Mouse (Mus musculus) activated CD4-positive, CD25-positive, alpha-beta regulatory T cell, adult 4 months (primary cell): ENCODE results near the gene Mrpl23. TPM values are rescaled to one million over a fixed set of nuclear protein-coding genes. Genes with fewer than 3 reads are reported as not detected.

ENCODE experiments used
- ATAC-seq: one replicate; pipeline ENCODE4 v1.8.0; 2017
- polyA plus RNA-seq, 2 experiments: library from polyadenylated mRNA; unstranded; fragments of 100-300 nt; shearing (Covaris generic); gene quantifications; one replicate each; pipeline ENCODE4 v1.2.1; 2017

Mrpl23 gene
- 10 to 100 TPM; 10.2 to 31.9 TPM for polyA plus RNA-seq

DNA sequence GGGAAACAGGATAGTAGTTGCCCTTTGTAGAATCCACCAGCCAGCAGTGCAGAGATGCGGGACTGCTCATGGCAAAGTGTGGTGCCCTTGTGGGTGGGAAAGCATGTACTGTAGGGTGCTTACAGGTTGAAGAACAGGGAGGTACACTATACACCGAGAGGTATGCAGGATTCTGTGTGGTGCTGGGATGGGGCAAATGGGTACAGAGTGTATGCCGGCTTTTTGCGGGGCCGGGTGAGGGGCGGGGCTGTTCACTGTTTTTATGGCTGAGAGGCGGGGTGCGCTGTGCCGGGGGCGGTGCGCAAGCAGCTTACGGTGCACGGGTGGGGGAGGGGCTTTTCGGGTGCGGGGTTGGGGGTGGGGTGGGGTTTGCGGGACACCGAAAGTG lies at the start of gene Mrpl23:
Gene Mrpl23 (plus strand): TSS at position 16 of the 388 bp plus-strand sequence.
- ATAC-seq, result peak; percentile 24

GRCm38 (mm10) chr7:142483136-142483535 lies 49.4 kb upstream of the Mrpl23 start:
- no peak for ATAC-seq

DNA sequence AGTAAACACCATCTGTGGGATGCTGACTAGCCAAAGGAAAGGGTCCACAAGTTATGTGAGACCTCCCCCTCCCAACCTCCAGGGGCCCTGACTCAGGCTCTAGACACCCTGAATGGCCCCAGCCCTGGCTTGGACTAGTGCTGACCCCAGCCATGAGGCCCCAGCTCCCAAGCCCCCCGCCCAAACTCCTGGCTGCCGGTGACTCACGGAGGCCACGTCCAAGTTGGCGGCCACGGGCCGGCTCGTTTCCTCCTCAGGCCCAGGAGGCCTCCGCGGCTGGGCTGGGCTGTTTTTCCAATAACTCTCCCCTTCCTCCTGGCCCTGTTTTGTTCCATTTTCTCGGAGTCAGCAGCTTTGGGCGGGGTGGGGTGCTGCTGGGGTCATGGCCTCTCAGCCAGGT lies 47.7 kb upstream of the Mrpl23 start:
- no peak for ATAC-seq

- no peak for ATAC-seq
Observed at GRCm38 (mm10) chr7:142486751-142487162, 45.7 kb upstream of the Mrpl23 start.

DNA sequence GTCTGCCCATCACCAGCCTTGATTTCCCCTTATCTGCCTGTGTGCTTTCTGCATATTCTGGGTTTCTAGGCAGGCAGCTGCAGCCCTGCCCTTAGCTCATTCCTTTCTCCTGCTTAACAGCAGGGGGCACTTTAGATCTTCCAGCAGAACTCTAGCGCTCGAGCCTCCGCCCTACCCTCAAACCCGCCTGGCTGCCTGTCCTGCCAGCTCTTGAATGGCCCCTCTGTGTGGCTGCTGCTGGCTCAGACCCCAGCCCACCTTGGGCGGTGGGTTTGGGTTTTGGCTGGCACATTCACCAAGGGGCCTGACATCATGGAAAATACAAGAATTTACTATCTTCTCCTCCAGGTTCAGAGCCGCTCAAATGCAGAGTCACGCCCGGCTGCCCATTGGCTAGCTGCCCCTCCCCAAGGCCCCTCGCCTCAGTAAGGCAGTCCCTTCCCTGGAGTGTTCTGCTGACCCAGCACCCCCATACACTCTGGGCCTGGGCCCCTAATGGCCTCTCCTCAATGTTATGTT lies 45.1 kb upstream of the Mrpl23 start:
- no peak for ATAC-seq

DNA sequence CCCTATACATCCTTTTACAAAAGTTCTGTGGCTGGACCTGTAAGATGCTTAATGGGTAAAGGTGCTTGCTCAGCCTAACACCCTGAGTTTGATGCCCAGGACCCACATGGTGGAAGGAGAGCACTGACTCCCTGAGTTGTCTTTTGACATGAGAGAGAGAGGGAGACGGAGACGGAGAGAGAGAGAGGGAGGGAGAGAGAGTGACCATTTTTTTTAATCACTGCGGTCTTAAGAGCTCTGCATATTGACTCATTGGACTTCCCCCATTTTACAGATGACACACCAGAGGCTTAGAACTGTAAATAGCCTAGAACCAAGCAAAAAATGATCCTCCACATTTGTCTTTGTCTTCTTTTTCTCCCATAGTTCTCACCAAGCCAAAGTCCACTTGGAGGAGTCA lies 44.4 kb upstream of the Mrpl23 start:
- no peak for ATAC-seq

- ATAC-seq, result no peak
Observed at GRCm38 (mm10) chr7:142493535-142493934, 39.0 kb upstream of the Mrpl23 start.

DNA sequence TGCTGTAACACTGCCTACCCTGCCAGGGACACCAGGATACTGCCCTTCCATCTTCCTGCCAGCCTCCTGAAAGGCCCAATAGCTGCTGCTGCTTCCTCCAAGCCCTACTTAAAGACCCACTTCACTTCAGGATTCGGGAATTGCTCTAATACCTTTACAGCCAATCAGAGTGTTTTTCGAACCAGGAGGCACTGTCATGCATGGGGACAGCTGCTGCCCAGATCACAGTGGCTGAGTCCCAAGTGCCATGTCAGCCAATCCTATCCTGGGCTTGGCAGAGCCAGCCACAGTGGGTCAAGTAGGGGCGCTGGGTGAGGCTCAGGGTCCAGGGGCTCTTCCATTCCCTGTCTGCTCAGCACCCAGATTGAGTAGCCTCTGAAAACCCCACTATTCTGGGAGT lies 36.3 kb upstream of the Mrpl23 start:
- no peak for ATAC-seq

DNA sequence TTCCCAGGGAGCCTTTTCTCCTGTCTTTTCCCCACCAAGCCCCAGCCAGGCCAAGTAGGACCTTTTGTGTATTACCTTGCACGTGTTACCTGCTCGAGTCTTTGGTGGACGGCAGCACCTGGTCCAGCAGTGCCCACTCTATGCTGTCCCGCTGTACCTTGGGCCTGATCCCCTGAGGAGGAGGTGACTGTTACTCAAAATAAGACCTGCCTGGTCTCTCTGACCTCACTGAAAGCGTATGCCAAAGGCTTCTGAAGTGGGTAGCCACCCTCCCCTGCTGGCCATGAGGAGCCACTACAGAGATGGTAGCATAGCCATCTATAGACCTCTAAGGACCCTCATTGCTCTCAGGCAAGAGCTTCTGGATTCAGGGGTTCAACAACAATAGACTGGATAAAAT lies 35.7 kb upstream of the Mrpl23 start:
- peak; percentile 34 for ATAC-seq

DNA sequence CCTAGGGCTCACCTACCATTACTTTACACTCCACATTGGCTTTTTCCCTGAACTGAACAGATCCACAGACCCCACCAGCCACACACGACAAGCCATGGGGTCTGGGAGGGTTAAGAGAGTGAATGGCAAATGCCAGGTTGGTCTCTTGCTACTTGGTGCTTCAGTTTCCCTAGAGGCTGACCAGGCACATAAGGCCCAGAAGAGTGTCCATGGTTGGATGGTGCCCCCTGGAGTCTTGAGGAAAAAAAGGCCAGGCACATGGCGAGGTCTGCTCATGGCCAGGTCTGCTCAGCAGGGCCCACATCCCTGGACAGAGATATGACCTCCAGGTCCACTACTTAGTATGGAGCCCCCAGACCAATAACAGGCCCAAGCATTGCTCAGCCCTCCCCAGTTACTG lies 34.7 kb upstream of the Mrpl23 start:
- ATAC-seq, result no peak

DNA sequence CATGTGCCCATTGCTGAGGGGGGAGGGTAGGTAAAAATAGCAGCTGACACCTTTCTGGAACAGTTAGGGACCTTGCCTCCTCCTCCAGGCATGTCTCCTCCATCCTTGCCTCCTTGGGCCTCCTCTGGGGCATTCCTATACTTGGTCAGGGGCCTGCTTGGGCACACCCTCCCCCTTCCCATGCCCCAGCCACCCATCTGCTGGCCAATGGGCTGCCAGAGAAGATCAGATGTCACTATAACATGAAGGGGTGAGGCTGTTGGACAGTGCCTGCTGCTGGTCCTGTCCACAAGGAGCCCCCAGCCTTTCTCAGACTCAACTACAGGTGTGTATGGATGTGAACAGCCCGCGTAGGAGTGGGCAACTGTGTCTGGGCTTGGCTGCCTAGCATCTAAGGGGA lies 33.9 kb upstream of the Mrpl23 start, which contains the start of gene Tnnt3:
Gene Tnnt3 (plus strand): TSS at position 262 of the 400 bp plus-strand sequence.
- no peak for ATAC-seq

DNA sequence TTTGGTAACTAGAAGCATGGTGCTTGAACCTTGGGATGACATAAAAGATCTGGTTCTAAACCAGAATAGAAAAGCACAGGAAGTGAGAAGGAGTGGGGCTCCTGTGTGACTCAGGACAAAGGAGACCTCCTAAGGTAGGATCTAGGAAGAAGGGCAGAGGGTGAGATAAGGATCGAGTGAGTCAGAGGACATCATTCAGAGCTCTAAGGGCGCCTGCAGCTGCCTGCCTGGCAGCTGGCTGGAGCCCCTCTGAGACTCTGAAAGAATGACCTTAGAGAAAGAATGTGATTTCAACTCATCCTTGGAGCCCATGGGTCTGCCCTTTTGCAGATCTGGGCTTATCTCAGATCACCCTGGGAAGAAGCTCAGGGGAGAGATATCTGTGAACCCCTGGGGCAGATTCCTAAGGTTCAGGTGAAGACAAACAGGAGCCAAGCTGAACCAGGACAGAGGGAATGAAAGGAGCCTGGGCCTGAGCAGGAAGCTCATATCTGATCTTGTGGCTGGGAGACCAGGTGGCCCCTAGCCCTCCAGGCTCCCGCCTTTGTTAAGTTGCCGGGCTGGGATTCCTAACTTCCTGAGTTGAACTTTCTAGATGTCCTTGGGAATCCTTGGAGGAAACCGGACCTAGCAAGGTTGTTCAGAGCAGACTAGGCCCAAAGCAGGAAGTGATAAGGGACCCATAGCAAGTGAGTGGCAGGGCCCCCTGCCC lies 33.3 kb upstream of the Mrpl23 start:
- no peak for ATAC-seq

- ATAC-seq, result no peak
Observed at GRCm38 (mm10) chr7:142500032-142500431, 32.5 kb upstream of the Mrpl23 start.

- ATAC-seq, result no peak
Observed at GRCm38 (mm10) chr7:142503206-142503605, 29.3 kb upstream of the Mrpl23 start.

GRCm38 (mm10) chr7:142505942-142506341 lies 26.5 kb upstream of the Mrpl23 start:
- no peak for ATAC-seq

- ATAC-seq, result no peak
Observed at GRCm38 (mm10) chr7:142506501-142506900, 26.0 kb upstream of the Mrpl23 start.

DNA sequence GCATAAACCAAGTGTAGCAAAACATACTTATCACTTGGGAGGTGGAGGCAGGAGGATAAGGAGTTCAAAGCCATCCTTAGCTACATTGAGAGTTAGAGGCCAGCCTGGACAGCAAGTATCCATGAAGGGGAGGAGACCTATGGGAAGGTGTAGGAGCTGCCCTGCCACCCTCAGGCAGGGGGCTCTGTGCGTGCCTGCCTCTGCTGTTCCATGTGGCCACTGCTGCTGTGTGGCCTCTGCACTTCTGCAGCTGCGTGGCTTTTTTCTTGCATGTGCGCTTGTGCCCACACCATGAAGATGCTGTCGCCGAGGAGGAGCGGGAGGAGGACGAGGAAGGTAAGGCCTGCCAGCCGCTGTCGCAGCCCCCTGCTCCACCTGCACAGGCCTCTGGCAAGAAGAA lies 25.0 kb upstream of the Mrpl23 start:
- ATAC-seq, result no peak

GRCm38 (mm10) chr7:142509518-142509917 lies 23.0 kb upstream of the Mrpl23 start:
- ATAC-seq, result no peak

DNA sequence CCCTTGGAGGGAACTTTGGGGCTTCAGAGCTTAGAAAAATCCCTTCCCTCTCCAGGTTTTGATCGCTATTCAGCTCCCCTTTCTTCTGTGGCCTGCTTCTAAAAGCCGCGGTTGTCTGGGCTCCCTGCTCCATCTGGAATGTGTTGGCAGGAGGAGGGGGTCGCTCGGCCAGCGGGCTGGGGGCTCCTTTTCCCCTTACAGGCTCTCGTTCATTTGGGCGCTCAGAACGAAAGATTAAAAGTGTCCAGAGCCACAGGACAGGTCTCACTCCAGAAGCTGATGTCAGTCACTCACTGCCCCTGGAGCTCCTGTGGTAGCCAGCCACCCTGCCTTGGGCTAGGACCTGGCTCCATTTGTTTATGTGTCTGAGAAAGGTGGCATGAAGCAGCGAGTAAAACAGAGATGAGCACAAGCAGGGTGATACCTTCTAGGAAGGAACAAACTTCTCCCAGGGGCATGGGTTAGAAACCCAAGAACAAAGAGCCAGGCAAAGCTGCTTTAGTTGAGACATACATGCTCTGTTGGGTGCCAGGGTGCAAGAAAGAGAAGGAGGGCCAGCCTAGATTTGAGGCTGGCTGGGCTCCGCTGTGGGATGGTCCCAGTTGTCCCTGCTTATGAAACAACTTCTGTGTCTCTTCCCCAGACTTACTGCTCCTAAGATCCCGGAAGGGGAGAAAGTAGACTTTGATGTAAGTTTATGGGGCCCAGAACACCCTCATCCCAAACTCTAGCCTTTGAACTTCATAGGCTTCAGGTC lies 22.3 kb upstream of the Mrpl23 start:
- no peak for ATAC-seq

- ATAC-seq, result no peak
Observed at GRCm38 (mm10) chr7:142514048-142514447, 18.4 kb upstream of the Mrpl23 start.

DNA sequence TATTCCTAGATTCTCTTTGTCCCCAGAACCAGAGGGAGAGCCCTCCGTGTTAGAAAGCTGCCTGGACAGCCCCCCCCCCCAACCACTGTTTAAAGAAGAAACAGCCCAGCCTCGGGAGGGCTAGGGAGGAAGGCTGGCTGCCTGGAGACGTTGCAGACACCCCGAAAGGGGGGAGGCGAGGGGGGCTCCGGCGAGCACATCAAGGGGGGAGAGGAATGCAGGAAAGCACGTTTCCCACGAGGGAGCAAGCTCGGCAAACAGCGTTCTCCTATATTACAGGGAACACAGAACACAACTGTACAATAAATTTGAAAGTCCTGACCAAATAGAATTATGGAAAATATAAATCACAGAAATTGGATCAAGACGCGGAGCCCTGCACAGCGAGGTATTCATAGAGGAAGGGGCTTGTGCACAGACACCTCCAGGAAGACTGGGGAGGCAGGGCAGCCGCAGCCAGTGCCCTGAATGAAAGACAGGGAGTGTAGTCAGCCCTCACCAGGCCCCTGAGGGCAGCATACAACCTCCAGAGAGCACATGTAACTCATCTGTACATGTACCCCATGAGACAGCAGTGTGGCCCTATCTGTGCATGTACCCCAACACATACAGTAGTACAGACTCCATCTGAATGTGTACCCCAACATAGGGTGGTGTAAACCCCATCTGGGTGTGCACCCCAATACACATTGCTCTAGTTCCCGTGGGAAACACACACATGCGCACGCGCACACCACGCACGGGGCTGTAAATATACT lies 16.1 kb upstream of the Mrpl23 start:
- ATAC-seq, result no peak

DNA sequence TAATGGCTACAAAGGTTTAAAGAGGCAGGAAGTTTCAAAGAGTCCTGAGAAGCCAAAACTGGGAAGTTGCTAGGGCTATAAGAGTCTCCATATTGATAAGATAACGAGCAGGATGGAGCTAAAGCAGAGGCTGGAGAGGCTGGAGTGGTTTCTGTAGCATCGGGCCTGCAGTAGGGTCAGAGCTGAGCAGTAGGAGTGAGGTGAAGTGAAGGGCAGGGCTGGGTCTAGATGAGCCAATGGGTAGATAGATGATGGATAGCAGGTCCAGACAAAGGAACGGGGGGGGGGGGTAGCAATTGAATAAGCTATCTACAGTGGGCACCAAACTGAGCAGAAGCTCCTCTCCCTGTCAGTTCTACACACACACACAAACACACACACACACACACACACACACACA lies 15.0 kb upstream of the Mrpl23 start:
- ATAC-seq, result no peak

DNA sequence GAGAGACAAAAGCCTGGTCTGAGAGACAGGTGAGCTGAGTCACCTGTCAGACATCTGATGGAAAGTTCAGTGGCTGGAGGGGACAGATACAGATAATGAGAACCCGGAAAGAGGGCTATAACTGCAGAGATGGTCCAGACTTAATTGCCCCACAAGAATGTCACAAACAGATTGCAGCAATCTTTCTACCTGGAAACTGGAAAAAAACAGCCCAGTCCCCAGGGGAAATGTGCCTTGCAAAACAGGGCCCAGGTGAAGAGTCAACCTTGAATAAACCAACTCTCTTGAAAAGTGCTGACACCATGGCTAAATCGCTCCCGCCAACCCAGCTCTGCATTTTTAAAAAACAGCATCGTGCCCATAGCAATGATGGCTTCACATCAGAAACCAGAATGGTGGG lies 12.2 kb upstream of the Mrpl23 start:
- ATAC-seq, result no peak
